Mouse (Mus musculus): ENCODE measurements around the gene Stk40.
"Not testable (repeated sequence)": the region's sequence is repeated elsewhere in the genome, so short reads cannot be mapped to it uniquely, and the experiment has no call there.

Stk40 gene

GRCm38 (mm10) chr4:126155869-126156268, 52.1 kb downstream of the Stk40 start:
- no peak for DNase-seq (ENCODE audit: low spot score)

- DNase-seq (ENCODE audit: low spot score), result peak; percentile 9
Observed at GRCm38 (mm10) chr4:126156617-126157016, 52.9 kb downstream of the Stk40 start.

GRCm38 (mm10) chr4:126157562-126157961, 53.8 kb downstream of the Stk40 start:
- DNase-seq (ENCODE audit: low spot score), result peak; percentile 11

GRCm38 (mm10) chr4:126159455-126159854, 55.7 kb downstream of the Stk40 start:
- DNase-seq (ENCODE audit: low spot score), result peak; percentile 3

GRCm38 (mm10) chr4:126160981-126161380, 57.2 kb downstream of the Stk40 start:
- DNase-seq (ENCODE audit: low spot score), result no peak

GRCm38 (mm10) chr4:126161456-126161855, 57.7 kb downstream of the Stk40 start:
- no peak for DNase-seq (ENCODE audit: low spot score)

- DNase-seq (ENCODE audit: low spot score), result no peak
Observed at GRCm38 (mm10) chr4:126161986-126162385, 58.2 kb downstream of the Stk40 start.

GRCm38 (mm10) chr4:126162544-126163066, 58.8 kb downstream of the Stk40 start:
- peak; percentile 90 for DNase-seq (ENCODE audit: low spot score)

- DNase-seq (ENCODE audit: low spot score), result no peak
Observed at GRCm38 (mm10) chr4:126163067-126163659, 59.4 kb downstream of the Stk40 start, which contains the start of gene Sh3d21. TSS of gene Sh3d21 (minus strand) at chr4:126163491.

GRCm38 (mm10) chr4:126163685-126164084, 59.9 kb downstream of the Stk40 start:
- DNase-seq (ENCODE audit: low spot score), result no peak

GRCm38 (mm10) chr4:126165092-126165491, 61.3 kb downstream of the Stk40 start:
- not testable (repeated sequence) for DNase-seq (ENCODE audit: low spot score)

- peak; percentile 33 for DNase-seq (ENCODE audit: low spot score)
Observed at GRCm38 (mm10) chr4:126166084-126166483, 62.3 kb downstream of the Stk40 start.

GRCm38 (mm10) chr4:126168851-126169250, 65.1 kb downstream of the Stk40 start:
- DNase-seq (ENCODE audit: low spot score), result no peak

- DNase-seq (ENCODE audit: low spot score), result not testable (repeated sequence)
Observed at GRCm38 (mm10) chr4:126170737-126171136, 67.0 kb downstream of the Stk40 start.

GRCm38 (mm10) chr4:126173800-126174199, 70.0 kb downstream of the Stk40 start:
- DNase-seq (ENCODE audit: low spot score), result no peak

- not testable (repeated sequence) for DNase-seq (ENCODE audit: low spot score)
Observed at GRCm38 (mm10) chr4:126175980-126176379, 72.2 kb downstream of the Stk40 start.

- DNase-seq (ENCODE audit: low spot score), result no peak
Observed at GRCm38 (mm10) chr4:126181170-126181957, 77.6 kb downstream of the Stk40 start.

GRCm38 (mm10) chr4:126183034-126183433, 79.3 kb downstream of the Stk40 start:
- DNase-seq (ENCODE audit: low spot score), result no peak

- DNase-seq (ENCODE audit: low spot score), result no peak
Observed at GRCm38 (mm10) chr4:126187096-126187495, 83.3 kb downstream of the Stk40 start.
